9 mouse cellular contexts compared by ENCODE assay signal in genomic region chr17:35701978-35702461, GRCm38 (mm10). TPM values are rescaled to one million over a fixed set of nuclear protein-coding genes. Genes with fewer than 3 reads are reported as not detected.
A peak's percentile ranks its signal among the peaks of the same experiment; 100 is the strongest.
DNase-seq lines count a peak whose midpoint lies in the region; ATAC-seq lines count a peak whose summit lies in the region.
"Had no signal": no experiment of that assay in that cellular context is flagged by ENCODE, and none has a peak within 500 bp of the region (broad histone marks: within the 10 kb centered on the region; RNA-seq: fewer than 3 reads in every experiment).

No protein-coding gene starts in this region.

- no peaks in the 10 kb centered on the region for H3K27me3 ChIP-seq in heart, embryonic 16.5 days (ENCODE audit: control insufficient read depth, insufficient read depth, low read length)

- H3K9me3 ChIP-seq in heart, embryonic 16.5 days (replicated peaks; ENCODE audit: control insufficient read depth, low read length), result no peaks in the 10 kb centered on the region

- peak; percentile 24 for DNase-seq in gastrocnemius, adult 18-20 months (ENCODE audit: low spot score)
- DNase-seq in gastrocnemius, postnatal 10 days, result no peak
- DNase-seq in embryo, embryonic 10.5 days (ENCODE audit: low spot score), result peak; percentile 63
- DNase-seq in kidney, postnatal 25 days, result peak; percentile 85 to 94
- peak; percentile 51 for DNase-seq in mesoderm, embryonic 11.5 days (ENCODE audit: low read depth, low spot score)
- DNase-seq in right cerebral cortex, postnatal 25 days, result no peak
- no peak for DNase-seq in left cerebral cortex, postnatal 36 days (ENCODE audit: low spot score in 2 of 2)

- ATAC-seq in heart, embryonic 16.5 days (replicated peaks; ENCODE audit: extremely low read depth, insufficient read depth, low FRiP score), result peak; percentile 12

- peak overlapping the region; percentile 87 for H3K4me3 ChIP-seq in heart, embryonic 16.5 days (ENCODE audit: low read length)

- 3% methylated on average over 16 of the region's 16 CpGs for WGBS in heart, embryonic 16.5 days

- intact Hi-C loops in left cerebral cortex, postnatal 36 days (cut with DNase I), result no loop called here

- no peaks in the 10 kb centered on the region for H3K36me3 ChIP-seq in heart, embryonic 16.5 days (ENCODE audit: control insufficient read depth, insufficient read depth)

- H3K4me2 ChIP-seq in heart, embryonic 16.5 days (ENCODE audit: low read depth, low read length), result peak overlapping the region; percentile 82

- peak overlapping the region; percentile 93 for H3K9ac ChIP-seq in heart, embryonic 16.5 days (ENCODE audit: low read length)

- peaks cover 66% of the 10 kb centered on the region for H3K4me1 ChIP-seq in heart, embryonic 16.5 days (ENCODE audit: control insufficient read depth, insufficient read depth, low read length)

- peak overlapping the region; percentile 99 for H3K27ac ChIP-seq in heart, embryonic 16.5 days (ENCODE audit: low read length)

RNA-seq across cellular contexts. Expression of gene Ddr1, which starts 2.4 kb away (rescaled TPM):
- total RNA-seq in gastrocnemius, adult 18-20 months (2021), result 10 to 100 TPM; 12.4 to 17.1 TPM
- total RNA-seq in gastrocnemius, postnatal 10 days (2021), result 10 to 100 TPM; 35.2 to 42.8 TPM
- polyA plus RNA-seq in heart, embryonic 16.5 days (2015; fragmentation: Nextera tagmentation; extraction: Ambion mirVana), result 110 and 129 TPM in 2 replicates
- total RNA-seq in left cerebral cortex, postnatal 36 days (2021), result 10 to 100 TPM; 52.5 to 69.9 TPM

RNA-seq across cellular contexts. Expression of gene Gtf2h4, which starts 28.5 kb away (rescaled TPM):
- 10 to 100 TPM; 17.7 to 18.9 TPM for total RNA-seq in gastrocnemius, adult 18-20 months (2021)
- total RNA-seq in gastrocnemius, postnatal 10 days (2021), result 10 to 100 TPM; 18.2 to 20.5 TPM
- 29.6 and 30.8 TPM in 2 replicates for polyA plus RNA-seq in heart, embryonic 16.5 days (2015; fragmentation: Nextera tagmentation; extraction: Ambion mirVana)
- 10 to 100 TPM; 26.8 to 29.9 TPM for total RNA-seq in left cerebral cortex, postnatal 36 days (2021)

RNA-seq across cellular contexts. Expression of gene Vars2, which starts 34.6 kb away (rescaled TPM):
- 10 to 100 TPM in 1 of 2 experiments, 1 to 10 TPM in 1; 9.8 to 13.7 TPM for total RNA-seq in gastrocnemius, adult 18-20 months (2021)
- 10 to 100 TPM; 17.0 to 24.0 TPM for total RNA-seq in gastrocnemius, postnatal 10 days (2021)
- polyA plus RNA-seq in heart, embryonic 16.5 days (2015; fragmentation: Nextera tagmentation; extraction: Ambion mirVana), result 12.8 and 17.1 TPM in 2 replicates
- 10 to 100 TPM; 30.1 to 40.0 TPM for total RNA-seq in left cerebral cortex, postnatal 36 days (2021)

RNA-seq across cellular contexts. Expression of gene Mucl3, which starts 58.5 kb away (rescaled TPM):
- total RNA-seq in gastrocnemius, adult 18-20 months (2021), result not detected
- not detected for total RNA-seq in gastrocnemius, postnatal 10 days (2021)
- 0.29 and 0.42 TPM in 2 replicates for polyA plus RNA-seq in heart, embryonic 16.5 days (2015; fragmentation: Nextera tagmentation; extraction: Ambion mirVana)
- total RNA-seq in left cerebral cortex, postnatal 36 days (2021), result not detected
- polyA plus RNA-seq: gonadal fat pad, adult 2 months had no signal

Comparison
In these comparisons a context has a peak if more than half of its experiments do, and no peak if none do; other contexts are left out.
1. DNase-seq: peak in gastrocnemius, adult 18-20 months (single experiment), embryo, embryonic 10.5 days (single experiment), kidney, postnatal 25 days (2 of 2) and mesoderm, embryonic 11.5 days (single experiment); none in gastrocnemius, postnatal 10 days (single experiment), right cerebral cortex, postnatal 25 days (single experiment) and left cerebral cortex, postnatal 36 days (0 of 2).